Mouse (Mus musculus): ENCODE measurements at regions not wholly inside any gene's neighbourhood (a gene's known extent, or its start where the extent isn't known, plus 50 kb on each side); places are given as distances from the start of the nearest gene placed in this dataset.

GRCm38 (mm10) chr4:110073836-110074235, 96.0 kb downstream of the Dmrta2 start:
- H3K9ac ChIP-seq (ENCODE audit: insufficient read depth, low read depth, low read length, poor library complexity, severe bottlenecking): no peak overlapping the region
- no peak overlapping the region for H3K27ac ChIP-seq (ENCODE audit: insufficient read depth, low read depth, low read length, poor library complexity, severe bottlenecking)
- H3K36me3 ChIP-seq (ENCODE audit: control insufficient read depth, insufficient read depth, low read length, poor library complexity, severe bottlenecking): no peaks in the 10 kb centered on the region
- no peak for TF ChIP-seq ZNF384 (IDR thresholded peaks at IDR 0.05; ENCODE audit: low read depth, low read length)
- TF ChIP-seq CHD2 (IDR thresholded peaks at IDR 0.05; ENCODE audit: low read depth, low read length): no peak
- no peak for TF ChIP-seq HCFC1 (IDR thresholded peaks at IDR 0.05; ENCODE audit: borderline replicate concordance, insufficient read depth, low read length)
- TF ChIP-seq MAFK (IDR thresholded peaks at IDR 0.05; ENCODE audit: insufficient read depth, low read depth, low read length): no peak
- TF ChIP-seq ZC3H11A (IDR thresholded peaks at IDR 0.05; ENCODE audit: borderline replicate concordance, low read depth, low read length): no peak
- no peaks in the 10 kb centered on the region for H3K9me3 ChIP-seq (ENCODE audit: control insufficient read depth, insufficient read depth, low read depth, low read length)
- no peak overlapping the region for H3K4me3 ChIP-seq (ENCODE audit: insufficient read depth in 1 of 2, low read depth in 1 of 2, low read length in 2 of 2, poor library complexity in 1 of 2, severe bottlenecking in 1 of 2)
- no peaks in the 10 kb centered on the region for H3K4me1 ChIP-seq (ENCODE audit: control insufficient read depth in 2 of 2, insufficient read depth in 2 of 2, low read length in 2 of 2, poor library complexity in 1 of 2)
- no peak for DNase-seq (ENCODE audit: low read depth, low spot score)
- in situ Hi-C loops (cut with MboI; ENCODE audit: low sequenced_read_pairs in 2 of 2, unreplicated experiment in 2 of 2): no loop called here

- H3K36me3 ChIP-seq (ENCODE audit: control insufficient read depth, insufficient read depth, low read length, poor library complexity, severe bottlenecking): no peaks in the 10 kb centered on the region
- TF ChIP-seq HCFC1 (IDR thresholded peaks at IDR 0.05; ENCODE audit: borderline replicate concordance, insufficient read depth, low read length): no peak
- no peak for TF ChIP-seq MAFK (IDR thresholded peaks at IDR 0.05; ENCODE audit: insufficient read depth, low read depth, low read length)
- TF ChIP-seq CHD2 (IDR thresholded peaks at IDR 0.05; ENCODE audit: low read depth, low read length): no peak
- TF ChIP-seq ZNF384 (IDR thresholded peaks at IDR 0.05; ENCODE audit: low read depth, low read length): no peak
- TF ChIP-seq ZC3H11A (IDR thresholded peaks at IDR 0.05; ENCODE audit: borderline replicate concordance, low read depth, low read length): no peak
- no peak overlapping the region for H3K4me3 ChIP-seq (ENCODE audit: insufficient read depth in 1 of 2, low read depth in 1 of 2, low read length in 2 of 2, poor library complexity in 1 of 2, severe bottlenecking in 1 of 2)
- in situ Hi-C loops (cut with MboI; ENCODE audit: low sequenced_read_pairs in 2 of 2, unreplicated experiment in 2 of 2): no loop called here
- DNase-seq (ENCODE audit: low read depth, low spot score): no peak
- H3K4me1 ChIP-seq (ENCODE audit: control insufficient read depth in 2 of 2, insufficient read depth in 2 of 2, low read length in 2 of 2, poor library complexity in 1 of 2): no peaks in the 10 kb centered on the region
- H3K9me3 ChIP-seq (ENCODE audit: control insufficient read depth, insufficient read depth, low read depth, low read length): no peaks in the 10 kb centered on the region
- H3K27ac ChIP-seq (ENCODE audit: insufficient read depth, low read depth, low read length, poor library complexity, severe bottlenecking): no peak overlapping the region
- no peak overlapping the region for H3K9ac ChIP-seq (ENCODE audit: insufficient read depth, low read depth, low read length, poor library complexity, severe bottlenecking)
Observed at GRCm38 (mm10) chr4:110083371-110083770, 105.5 kb downstream of the Dmrta2 start.

DNA sequence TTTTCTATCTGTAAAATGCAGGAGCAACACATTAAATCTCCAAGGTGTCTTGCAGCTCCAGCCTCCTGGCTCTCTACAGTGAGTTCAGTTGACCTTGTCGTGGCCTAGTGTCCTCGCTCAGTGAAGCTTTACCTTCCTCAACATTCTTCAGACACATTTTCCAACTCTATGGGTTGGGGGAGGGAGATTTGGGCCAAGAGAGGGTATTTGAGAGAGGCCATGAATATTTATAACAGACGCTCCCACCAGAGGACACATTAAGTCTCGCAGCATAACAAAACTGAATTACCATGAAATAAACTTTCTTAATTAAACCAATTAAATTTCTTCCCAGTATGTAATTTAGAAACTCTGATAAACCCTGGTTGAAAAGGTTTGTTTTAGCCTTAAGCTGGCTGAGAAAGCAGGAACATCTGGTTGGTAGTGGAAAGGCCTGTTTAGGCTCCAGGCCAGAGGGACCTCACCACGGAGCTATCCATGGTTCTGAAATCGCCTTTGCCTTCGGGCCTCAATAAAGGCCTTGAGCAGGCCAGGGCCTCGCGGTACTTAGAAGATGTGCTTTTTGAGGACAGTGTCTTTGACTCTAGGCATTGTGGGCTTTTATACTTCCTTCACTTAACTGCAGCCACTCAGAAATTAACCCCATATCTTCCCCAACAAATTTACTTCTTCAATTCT, 109.9 kb downstream of the Dmrta2 start:
- H3K36me3 ChIP-seq (ENCODE audit: control insufficient read depth, insufficient read depth, low read length, poor library complexity, severe bottlenecking): no peaks in the 10 kb centered on the region
- H3K4me1 ChIP-seq (ENCODE audit: control insufficient read depth in 2 of 2, insufficient read depth in 2 of 2, low read length in 2 of 2, poor library complexity in 1 of 2): no peaks in the 10 kb centered on the region
- DNase-seq (ENCODE audit: low read depth, low spot score): peak; percentile 65
- no peak overlapping the region for H3K4me3 ChIP-seq (ENCODE audit: insufficient read depth in 1 of 2, low read depth in 1 of 2, low read length in 2 of 2, poor library complexity in 1 of 2, severe bottlenecking in 1 of 2)
- H3K9me3 ChIP-seq (ENCODE audit: control insufficient read depth, insufficient read depth, low read depth, low read length): no peaks in the 10 kb centered on the region
- no peak overlapping the region for H3K27ac ChIP-seq (ENCODE audit: insufficient read depth, low read depth, low read length, poor library complexity, severe bottlenecking)
- H3K9ac ChIP-seq (ENCODE audit: insufficient read depth, low read depth, low read length, poor library complexity, severe bottlenecking): no peak overlapping the region
- TF ChIP-seq MAFK (IDR thresholded peaks at IDR 0.05; ENCODE audit: insufficient read depth, low read depth, low read length): no peak
- in situ Hi-C loops (cut with MboI; ENCODE audit: low sequenced_read_pairs in 2 of 2, unreplicated experiment in 2 of 2): no loop called here

DNA sequence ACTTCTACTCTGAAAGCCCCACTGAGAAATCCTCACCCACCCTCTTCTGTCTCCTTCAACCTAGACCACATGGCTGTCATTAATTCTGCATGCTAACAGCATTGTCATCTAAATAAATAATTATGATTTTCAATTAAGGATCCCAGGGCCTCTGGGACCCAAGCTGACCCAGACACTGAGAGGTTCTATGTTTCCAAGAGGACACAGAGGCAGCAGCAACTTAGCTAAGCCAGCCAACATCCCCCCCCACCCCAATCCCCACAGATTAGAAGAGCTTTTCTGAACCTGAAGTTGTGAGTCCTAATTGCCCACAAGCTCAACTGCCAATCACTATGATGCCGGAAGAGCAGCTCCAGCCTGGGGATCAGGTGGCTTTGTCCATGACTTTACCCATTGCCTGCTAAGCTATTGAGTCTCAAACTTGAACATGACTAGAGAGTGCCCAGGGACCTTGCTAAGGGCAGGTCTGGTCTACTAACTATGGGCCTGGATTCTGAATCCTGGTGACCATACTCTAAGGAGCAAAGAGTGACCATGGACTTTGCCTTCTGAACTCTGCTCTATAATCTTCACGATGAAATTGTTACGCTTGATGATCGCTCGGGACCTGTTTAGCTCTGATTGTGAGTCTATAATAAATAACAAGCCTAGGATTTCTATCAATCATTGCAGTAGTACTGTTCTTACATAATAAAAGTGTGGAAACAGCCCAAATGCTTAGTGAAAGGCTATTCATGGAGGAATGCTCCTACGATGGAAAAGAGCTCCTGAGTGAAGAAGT, 115.4 kb downstream of the Dmrta2 start:
- Histone ChIP-seq H3K4me3 (ENCODE audit: insufficient read depth in 1 of 2, low read depth in 1 of 2, low read length in 2 of 2, poor library complexity in 1 of 2, severe bottlenecking in 1 of 2) (no peak overlapping the region), H3K27ac (ENCODE audit: insufficient read depth, low read depth, low read length, poor library complexity, severe bottlenecking) (no peak overlapping the region), H3K9ac (ENCODE audit: insufficient read depth, low read depth, low read length, poor library complexity, severe bottlenecking) (no peak overlapping the region), H3K9me3 (ENCODE audit: control insufficient read depth, insufficient read depth, low read depth, low read length) (no peaks in the 10 kb centered on the region), H3K36me3 (ENCODE audit: control insufficient read depth, insufficient read depth, low read length, poor library complexity, severe bottlenecking) (no peaks in the 10 kb centered on the region), H3K4me1 (ENCODE audit: control insufficient read depth in 2 of 2, insufficient read depth in 2 of 2, low read length in 2 of 2, poor library complexity in 1 of 2) (no peaks in the 10 kb centered on the region)
- TF ChIP-seq CHD2 (IDR thresholded peaks at IDR 0.05; ENCODE audit: low read depth, low read length) (no peak), ZNF384 (IDR thresholded peaks at IDR 0.05; ENCODE audit: low read depth, low read length) (no peak), ZC3H11A (IDR thresholded peaks at IDR 0.05; ENCODE audit: borderline replicate concordance, low read depth, low read length) (no peak), MAFK (IDR thresholded peaks at IDR 0.05; ENCODE audit: insufficient read depth, low read depth, low read length) (no peak), HCFC1 (IDR thresholded peaks at IDR 0.05; ENCODE audit: borderline replicate concordance, insufficient read depth, low read length) (no peak)
- in situ Hi-C loops (cut with MboI; ENCODE audit: low sequenced_read_pairs in 2 of 2, unreplicated experiment in 2 of 2): no loop called here
- no peak for DNase-seq (ENCODE audit: low read depth, low spot score)
